Mouse (Mus musculus) ES-Bruce4 (cell line): ENCODE data around the gene Prkce. TPM values are rescaled to one million over a fixed set of nuclear protein-coding genes. Genes with fewer than 3 reads are reported as not detected.

Experiments
- H3K27ac ChIP-seq: 2 replicates; pipeline ENCODE4 v1.5.1; 2012; ENCODE audit warnings: low read length, inconsistent platforms; ENCODE audit not compliant: insufficient read depth
- H3K27me3 ChIP-seq: 2 replicates; pipeline ENCODE4 v1.6.1; 2012; ENCODE audit warnings: mild to moderate bottlenecking, low read length, inconsistent platforms; ENCODE audit not compliant: control insufficient read depth, poor library complexity, insufficient read depth, severe bottlenecking
- H3K36me3 ChIP-seq: 2 replicates; pipeline ENCODE4 v1.6.1; 2012; ENCODE audit warnings: inconsistent platforms, mild to moderate bottlenecking, low read length, moderate library complexity; ENCODE audit not compliant: control insufficient read depth, poor library complexity, insufficient read depth, severe bottlenecking
- H3K4me1 ChIP-seq: one replicate; pipeline ENCODE4 v1.8.1; 2011; ENCODE audit warnings: low read length; ENCODE audit not compliant: control insufficient read depth, insufficient read depth
- H3K4me3 ChIP-seq: 2 replicates; pipeline ENCODE4 v1.5.1; 2011; ENCODE audit warnings: low read depth, mild to moderate bottlenecking, low read length
- H3K9ac ChIP-seq: 2 replicates; pipeline ENCODE4 v1.6.1; 2012; ENCODE audit warnings: low read depth, mild to moderate bottlenecking, inconsistent platforms; ENCODE audit not compliant: poor library complexity, severe bottlenecking
- H3K9me3 ChIP-seq: replicated peaks from 2 replicates; pipeline ENCODE4 v1.6.1; 2012; ENCODE audit warnings: mild to moderate bottlenecking, low read length, inconsistent platforms; ENCODE audit not compliant: control insufficient read depth, poor library complexity, insufficient read depth, severe bottlenecking
- CTCF ChIP-seq: IDR thresholded peaks from one replicate; pipeline ENCODE4 v1.8.1; 2011; ENCODE audit warnings: low read depth, low read length
- EP300 ChIP-seq: IDR thresholded peaks from 2 replicates; pipeline ENCODE4 v1.6.1; 2011; ENCODE audit warnings: low read depth, low read length; ENCODE audit not compliant: insufficient read depth
- POLR2A ChIP-seq: IDR thresholded peaks from one replicate; pipeline ENCODE4 v1.8.1; 2011; ENCODE audit warnings: low read length; ENCODE audit not compliant: insufficient read depth
- polyA plus RNA-seq: library from polyadenylated mRNA; stranded (reverse); fragments of >200 nt; gene quantifications from 2 replicates; pipeline ENCODE4 v1.2.4, GENCODE M21; 2011; ENCODE audit warnings: low read depth; ENCODE audit not compliant: missing spikeins, insufficient read depth, insufficient read length

Gene Prkce
- polyA plus RNA-seq, 1 experiment = 4.3 TPM

GRCm38 (mm10) chr17:86226198-86226597 lies 58.6 kb downstream of the Prkce start:
- H3K27me3 ChIP-seq = no peaks in the 10 kb centered on the region

GRCm38 (mm10) chr17:86226635-86227034 lies 59.0 kb downstream of the Prkce start:
- H3K9ac ChIP-seq = no peak overlapping the region

More at GRCm38 (mm10) chr17:86226198-86226597, 58.6 kb downstream of the Prkce start:
- Histone ChIP-seq H3K4me3 (no peak overlapping the region), H3K36me3 (no peaks in the 10 kb centered on the region), H3K27ac (no peak overlapping the region), H3K4me1 (no peaks in the 10 kb centered on the region), H3K9me3 (no peaks in the 10 kb centered on the region), H3K9ac (no peak overlapping the region)
- TF ChIP-seq CTCF (no peak), POLR2A (no peak), EP300 (no peak)

GRCm38 (mm10) chr17:86227389-86227788 lies 59.8 kb downstream of the Prkce start:
- Histone ChIP-seq H3K9ac (no peak overlapping the region), H3K4me1 (no peaks in the 10 kb centered on the region), H3K36me3 (no peaks in the 10 kb centered on the region), H3K9me3 (no peaks in the 10 kb centered on the region), H3K27me3 (no peaks in the 10 kb centered on the region), H3K4me3 (no peak overlapping the region), H3K27ac (no peak overlapping the region)
- no peak for TF ChIP-seq EP300
- TF ChIP-seq POLR2A = no peak
- TF ChIP-seq CTCF = no peak

More at GRCm38 (mm10) chr17:86226635-86227034, 59.0 kb downstream of the Prkce start:
- Histone ChIP-seq H3K9me3 (no peaks in the 10 kb centered on the region), H3K27me3 (no peaks in the 10 kb centered on the region), H3K4me3 (no peak overlapping the region), H3K4me1 (no peaks in the 10 kb centered on the region), H3K36me3 (no peaks in the 10 kb centered on the region), H3K27ac (no peak overlapping the region)
- TF ChIP-seq POLR2A (no peak), CTCF (no peak), EP300 (no peak)

- H3K9me3 ChIP-seq = no peaks in the 10 kb centered on the region
- H3K27ac ChIP-seq = no peak overlapping the region
- H3K36me3 ChIP-seq = no peaks in the 10 kb centered on the region
- no peaks in the 10 kb centered on the region for H3K27me3 ChIP-seq
- H3K4me1 ChIP-seq = no peaks in the 10 kb centered on the region
- H3K4me3 ChIP-seq = no peak overlapping the region
- H3K9ac ChIP-seq = no peak overlapping the region
- TF ChIP-seq CTCF = no peak
- TF ChIP-seq EP300 = no peak
- no peak for TF ChIP-seq POLR2A
These were observed 61.3 kb downstream of the Prkce start for GRCm38 (mm10) chr17:86228850-86229249.

GRCm38 (mm10) chr17:86230141-86230633 lies 62.6 kb downstream of the Prkce start:
- H3K36me3 ChIP-seq = no peaks in the 10 kb centered on the region
- no peak overlapping the region for H3K9ac ChIP-seq

GRCm38 (mm10) chr17:86231741-86232179 lies 64.2 kb downstream of the Prkce start:
- no peaks in the 10 kb centered on the region for H3K9me3 ChIP-seq
- H3K9ac ChIP-seq = no peak overlapping the region
- TF ChIP-seq CTCF = no peak
- no peak for TF ChIP-seq POLR2A
- no peak for TF ChIP-seq EP300
- no peak overlapping the region for H3K4me3 ChIP-seq
- no peaks in the 10 kb centered on the region for H3K4me1 ChIP-seq
- no peaks in the 10 kb centered on the region for H3K27me3 ChIP-seq
- H3K27ac ChIP-seq = no peak overlapping the region
- H3K36me3 ChIP-seq = no peaks in the 10 kb centered on the region

More at GRCm38 (mm10) chr17:86230141-86230633, 62.6 kb downstream of the Prkce start:
- no peaks in the 10 kb centered on the region for H3K27me3 ChIP-seq
- H3K9me3 ChIP-seq = no peaks in the 10 kb centered on the region
- no peaks in the 10 kb centered on the region for H3K4me1 ChIP-seq
- TF ChIP-seq POLR2A = no peak
- no peak for TF ChIP-seq EP300
- TF ChIP-seq CTCF = no peak
- no peak overlapping the region for H3K27ac ChIP-seq
- no peak overlapping the region for H3K4me3 ChIP-seq
